Mouse (Mus musculus) lung, postnatal 0 days (tissue): ENCODE results near the gene Abca2.

Experiments used
- CTCF ChIP-seq: IDR thresholded peaks from 2 replicates; pipeline ENCODE4 v1.5.1; 2016; ENCODE audit warnings: antibody characterized with exemption, mild to moderate bottlenecking
- EP300 ChIP-seq: IDR thresholded peaks from 2 replicates; pipeline ENCODE4 v1.6.1; 2016; ENCODE audit warnings: antibody characterized with exemption, mild to moderate bottlenecking, control low read depth

- peak; percentile 74 for TF ChIP-seq CTCF
- no peak for TF ChIP-seq EP300
Observed at GRCm38 (mm10) chr2:25400764-25401163, 27.7 kb upstream of the Abca2 start.
